Mouse (Mus musculus) ES-Bruce4 (cell line): Measurements from ENCODE around the gene Ier2.

Experiments
- CTCF ChIP-seq: IDR thresholded peaks from one replicate; pipeline ENCODE4 v1.8.1; 2011; ENCODE audit warnings: low read depth, low read length
- POLR2A ChIP-seq: IDR thresholded peaks from one replicate; pipeline ENCODE4 v1.8.1; 2011; ENCODE audit warnings: low read length; ENCODE audit not compliant: insufficient read depth

GRCm38 (mm10) chr8:84640617-84641294 is 21.9 kb downstream of the Ier2 start:
- TF ChIP-seq CTCF = no peak
- no peak for TF ChIP-seq POLR2A
